Mouse (Mus musculus): Measurements from ENCODE around the gene Nomo1.
A peak's percentile ranks its signal among the peaks of the same experiment; 100 is the strongest.

Gene Nomo1

DNA sequence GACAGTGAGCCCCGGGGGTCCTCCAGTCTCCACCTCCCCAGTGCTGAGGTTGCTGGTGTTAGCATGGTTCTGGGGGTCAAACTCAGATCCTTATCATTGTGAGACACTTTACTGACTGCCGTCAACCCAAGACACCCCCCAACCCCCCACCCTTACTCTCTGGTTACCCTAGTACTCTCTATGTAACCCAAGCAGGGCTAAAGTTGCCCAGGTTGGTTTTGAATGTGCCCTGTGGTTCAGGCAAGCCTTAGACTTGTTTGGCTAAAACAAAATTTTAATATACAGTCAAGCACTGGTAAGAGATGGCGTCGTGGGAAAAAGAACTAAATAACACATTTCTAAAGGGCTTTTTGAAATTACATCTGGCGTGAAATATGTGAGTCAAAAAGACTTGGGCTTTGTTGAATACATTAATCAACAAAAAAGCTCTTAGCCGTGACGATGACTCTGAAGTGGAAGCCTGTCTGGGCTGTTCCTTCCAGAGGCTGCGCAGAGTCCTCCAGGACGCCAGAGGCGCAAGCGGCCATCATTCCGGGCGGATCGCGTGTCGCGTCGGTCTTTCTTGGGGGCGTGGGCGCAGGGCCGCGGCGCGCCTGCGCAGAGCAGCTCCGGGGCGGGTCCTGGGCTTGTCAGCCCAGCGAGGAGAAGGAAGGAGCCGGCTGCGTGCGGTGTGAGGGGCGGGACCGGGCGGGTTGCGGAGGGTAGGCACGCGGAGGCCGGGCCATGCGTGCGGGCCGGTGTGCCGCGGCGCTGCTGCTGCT, at the start of gene Nomo1:
Gene Nomo1 (plus strand): TSS at position 590 of the 761 bp plus-strand sequence.
- DNase-seq (ENCODE audit: low spot score in 2 of 2) = peak; percentile 90 to 94

DNA sequence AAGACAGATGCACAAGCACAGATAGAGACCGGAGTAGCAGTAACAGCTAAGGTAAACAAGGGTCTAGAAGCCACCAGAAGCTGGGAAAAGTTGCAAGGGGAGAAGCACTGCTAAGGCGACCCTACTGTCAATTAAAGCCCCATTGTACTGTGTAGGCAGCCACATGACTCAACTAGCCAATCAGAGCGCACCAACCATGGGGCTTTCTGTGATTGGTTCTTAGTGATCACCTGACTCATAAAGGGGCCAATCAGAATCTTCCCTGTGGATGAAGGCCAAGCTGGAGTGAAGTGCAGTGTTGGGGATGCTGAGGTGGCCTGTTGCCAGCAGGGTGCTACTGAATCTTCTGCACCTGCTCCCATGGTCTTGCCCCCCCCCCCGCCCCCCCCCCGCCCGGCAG, 46.6 kb upstream of the Nomo1 start:
- no peak for DNase-seq (ENCODE audit: low spot score in 2 of 2)

DNA sequence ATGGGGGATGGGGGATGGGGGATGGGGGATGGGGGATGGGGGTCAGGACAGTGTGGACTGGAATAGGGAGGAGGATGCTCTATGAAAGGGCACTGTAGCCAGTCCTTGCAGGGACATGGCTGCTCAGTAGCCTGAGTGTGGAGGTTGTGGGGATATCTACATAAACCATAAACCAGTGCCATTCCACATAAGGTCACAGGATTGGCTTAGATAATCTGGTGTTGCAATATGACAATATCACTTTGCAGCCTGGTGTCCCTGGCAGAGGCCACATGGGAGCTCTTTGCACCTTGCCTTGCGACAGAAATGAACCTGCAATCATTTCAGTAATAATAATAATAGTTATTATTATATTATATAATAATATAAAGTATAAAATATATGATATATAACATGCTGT, 45.2 kb upstream of the Nomo1 start:
- DNase-seq (ENCODE audit: low spot score in 2 of 2) = no peak

DNA sequence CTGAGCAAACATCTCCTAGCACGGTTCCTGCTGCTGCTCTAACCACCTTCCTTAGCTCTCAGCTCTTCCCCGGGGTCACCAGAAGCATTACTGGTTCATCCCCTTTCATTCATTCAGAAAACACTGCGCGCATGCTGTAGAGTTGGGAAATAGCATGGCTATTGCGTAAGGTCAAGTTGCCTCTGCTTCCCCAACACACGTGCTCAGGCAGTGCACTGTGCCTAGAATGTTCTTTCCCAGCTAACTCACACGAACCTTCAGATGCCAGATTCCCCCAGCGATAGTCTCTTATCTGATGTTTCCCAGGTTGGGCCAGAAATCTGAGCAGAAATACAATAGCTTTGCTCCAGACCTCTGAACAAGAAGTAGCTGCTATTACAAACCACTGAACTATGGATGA, 41.0 kb upstream of the Nomo1 start:
- no peak for DNase-seq (ENCODE audit: low spot score in 2 of 2)

DNA sequence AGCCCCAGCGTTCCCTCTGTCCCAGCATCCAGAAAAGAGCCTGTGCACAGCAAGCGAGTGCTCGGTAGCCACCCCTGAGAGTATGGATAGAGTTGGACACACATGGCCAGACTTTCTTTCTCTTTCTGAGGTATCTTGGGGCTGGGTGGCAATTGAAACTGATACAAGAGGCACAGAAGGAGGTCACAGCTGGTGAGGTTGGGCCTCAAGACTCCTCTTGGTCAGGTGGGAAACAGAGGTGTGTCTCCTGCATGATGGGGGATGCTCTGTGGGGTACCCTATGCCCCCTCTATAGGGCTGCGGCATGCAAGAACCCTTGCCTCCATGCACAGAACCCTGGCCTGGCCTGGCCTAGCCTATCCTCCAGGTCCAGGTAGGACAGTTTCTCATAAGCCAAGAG, 32.9 kb upstream of the Nomo1 start:
- no peak for DNase-seq (ENCODE audit: low spot score in 2 of 2)

DNA sequence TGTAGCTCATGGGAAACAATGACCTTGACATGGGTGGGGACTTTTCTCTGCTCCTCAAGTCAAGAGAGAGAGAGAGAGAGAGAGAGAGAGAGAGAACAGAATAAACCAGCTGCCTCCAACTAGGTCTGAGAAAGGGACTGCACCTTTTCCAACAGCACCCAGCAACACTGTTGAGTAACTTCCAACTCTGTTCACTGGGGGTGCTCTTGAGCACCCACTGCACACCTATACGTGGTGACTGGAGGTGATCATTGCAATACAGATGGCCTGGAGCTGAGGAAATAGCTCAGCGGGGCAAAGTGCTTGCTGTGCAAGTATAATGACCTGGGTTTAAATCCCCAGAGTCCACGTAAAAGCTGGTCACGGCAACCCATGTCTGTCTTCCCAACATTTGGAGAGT, 30.8 kb upstream of the Nomo1 start:
- no peak for DNase-seq (ENCODE audit: low spot score in 2 of 2)

DNA sequence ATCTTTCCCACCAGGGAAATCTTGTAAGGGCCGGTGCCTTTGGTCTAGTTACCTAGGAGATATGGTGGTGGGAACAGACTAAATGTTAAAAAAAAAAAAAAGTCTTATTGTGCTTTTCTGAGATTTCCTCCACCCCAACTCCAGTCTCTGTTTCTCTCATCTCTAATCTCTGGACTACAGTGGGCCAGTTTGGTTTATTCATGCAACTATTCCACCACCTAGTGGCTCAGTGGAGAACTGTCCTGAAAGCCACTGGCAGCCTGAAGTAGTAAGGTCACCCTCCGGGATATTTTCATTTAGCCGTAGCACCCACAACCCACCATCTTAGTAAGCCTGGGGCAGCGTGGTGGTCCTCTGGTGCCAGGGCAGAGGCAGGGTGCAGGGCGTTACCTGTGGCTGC, 23.9 kb upstream of the Nomo1 start:
- DNase-seq (ENCODE audit: low spot score in 2 of 2) = peak in 1 of 2 experiments; percentile 70

DNA sequence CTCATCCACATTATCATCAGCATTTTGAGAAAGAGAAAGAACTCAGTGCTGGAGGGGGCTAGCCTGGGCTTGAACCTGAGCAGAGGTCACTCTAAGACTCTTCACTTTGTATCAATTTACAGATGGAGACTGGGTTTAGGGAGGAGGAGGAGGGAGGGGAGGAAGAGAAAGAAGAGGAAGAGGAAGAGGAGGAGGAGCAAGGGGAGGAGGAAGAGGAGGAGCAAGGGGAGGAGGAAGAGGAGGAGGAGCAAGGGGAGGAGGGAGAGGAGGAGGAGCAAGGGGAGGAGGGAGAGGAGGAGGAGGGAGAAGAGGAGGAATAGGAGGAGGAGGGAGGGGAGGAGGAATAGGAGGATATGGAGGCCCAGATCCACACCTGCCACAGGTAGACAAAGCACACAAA, 21.4 kb upstream of the Nomo1 start:
- DNase-seq (ENCODE audit: low spot score in 2 of 2) = no peak

DNA sequence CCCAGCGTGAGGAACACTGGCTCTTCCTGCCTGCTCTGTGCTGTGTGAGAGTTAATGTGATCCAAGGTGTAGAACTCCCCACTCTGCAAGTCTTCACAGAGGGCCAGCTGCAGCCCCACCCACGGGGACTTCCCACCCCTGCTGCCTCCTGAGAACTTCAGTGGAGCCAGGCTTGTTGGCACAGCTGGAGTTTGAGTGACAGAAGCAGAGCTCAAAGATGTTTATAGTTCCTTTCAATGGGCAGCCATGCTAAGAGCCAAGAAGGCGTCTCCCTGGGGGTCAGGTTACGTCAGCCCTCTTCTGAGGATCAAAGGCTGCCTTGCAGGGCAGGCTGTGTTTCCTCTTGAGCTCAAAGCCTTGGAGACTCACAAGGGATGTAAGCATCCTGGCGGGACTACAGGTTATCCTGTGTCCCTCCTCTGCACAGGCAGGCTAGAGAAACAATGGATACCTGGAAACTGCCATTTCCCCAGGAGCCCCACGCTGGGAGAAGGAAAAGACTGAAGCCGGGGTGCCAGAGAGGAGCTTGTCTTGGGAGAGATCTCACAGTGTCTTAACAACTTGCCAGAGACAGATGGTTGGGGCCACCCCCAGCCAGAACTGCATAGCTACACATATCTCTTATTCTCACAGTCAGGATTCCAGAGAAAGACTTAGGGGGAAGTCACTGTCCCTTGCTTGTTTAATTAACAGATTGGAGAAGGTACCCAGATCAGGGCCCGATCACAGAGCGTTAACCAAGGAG, 20.1 kb upstream of the Nomo1 start:
- peak; percentile 46 to 52 for DNase-seq (ENCODE audit: low spot score in 2 of 2)

DNA sequence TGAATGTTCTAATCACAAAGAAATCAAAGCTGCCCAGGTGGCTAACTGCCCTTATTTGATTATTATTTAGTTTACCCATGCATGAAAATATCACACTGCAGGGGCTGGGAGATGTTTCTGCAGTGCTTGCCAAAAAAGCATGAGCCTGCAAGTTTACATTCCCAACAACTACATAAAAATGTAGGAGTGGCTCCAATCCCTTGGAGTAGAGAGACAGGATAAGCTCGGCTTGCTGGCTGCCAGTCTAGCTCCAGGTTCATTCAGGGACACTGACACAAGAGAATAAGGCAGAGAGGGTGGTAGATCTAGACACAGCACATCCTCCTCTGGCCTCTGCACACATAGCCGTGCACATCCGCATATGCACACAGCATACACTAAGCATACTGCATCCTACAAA, 13.9 kb upstream of the Nomo1 start:
- DNase-seq (ENCODE audit: low spot score in 2 of 2) = no peak

DNA sequence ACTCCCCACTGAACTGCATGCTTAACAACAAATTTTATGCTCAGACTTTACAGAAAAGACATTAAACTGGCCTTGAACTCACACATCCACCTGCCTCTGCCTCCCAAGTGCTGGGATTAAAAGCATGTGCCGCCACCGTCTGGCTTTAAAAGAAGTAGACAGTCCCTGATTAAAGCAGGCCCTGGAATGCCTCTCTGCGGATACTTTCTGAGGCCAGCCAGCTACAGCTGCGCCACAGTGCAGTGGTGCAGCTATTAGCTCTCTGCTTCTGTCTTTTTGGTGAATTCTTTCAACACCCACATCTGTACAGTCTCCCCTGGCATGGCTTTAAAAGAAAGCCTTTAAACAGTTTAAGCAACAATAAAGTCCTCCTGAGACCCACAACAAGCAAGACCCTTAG, 11.5 kb upstream of the Nomo1 start:
- no peak for DNase-seq (ENCODE audit: low spot score in 2 of 2)

DNA sequence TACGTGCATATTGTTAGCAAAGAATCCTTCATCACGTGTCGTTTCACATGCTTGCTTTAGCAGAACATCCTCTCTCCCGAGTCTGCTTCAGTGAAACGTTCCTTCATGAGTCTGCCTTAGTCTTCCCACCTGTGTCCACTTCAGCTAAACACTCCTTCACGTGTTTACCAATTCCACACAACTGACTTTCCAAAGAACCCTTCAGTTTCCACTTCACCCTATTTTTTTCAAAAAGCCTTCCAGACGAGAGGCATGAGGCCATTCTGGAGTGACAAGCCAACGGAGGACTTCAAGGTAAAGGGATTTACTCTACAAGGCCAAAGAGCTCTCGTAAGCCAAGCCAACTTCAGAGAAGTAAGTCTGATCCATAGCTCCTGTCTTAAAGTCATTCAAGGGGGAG, 8.1 kb upstream of the Nomo1 start:
- no peak for DNase-seq (ENCODE audit: low spot score in 2 of 2)

DNA sequence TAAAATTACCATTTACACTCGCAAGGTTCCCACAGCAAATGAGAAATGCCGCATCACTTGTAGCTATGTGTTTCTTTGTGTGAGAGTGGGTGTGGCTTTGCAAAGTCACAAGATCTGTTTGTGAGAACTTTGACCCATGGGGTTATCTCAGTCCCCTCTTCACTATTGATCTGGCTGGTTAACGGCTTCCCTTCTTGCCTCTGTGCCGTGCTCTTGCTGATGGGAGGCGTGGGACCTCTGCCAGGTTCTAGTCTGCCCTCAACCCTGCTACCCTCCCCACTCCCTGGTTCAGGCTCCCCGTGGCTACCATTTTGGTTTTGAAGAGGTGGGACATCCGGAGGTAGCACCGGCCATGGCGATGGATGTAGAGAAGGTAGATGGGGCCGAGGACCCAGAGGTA, 4.8 kb upstream of the Nomo1 start:
- no peak for DNase-seq (ENCODE audit: low spot score in 2 of 2)

DNA sequence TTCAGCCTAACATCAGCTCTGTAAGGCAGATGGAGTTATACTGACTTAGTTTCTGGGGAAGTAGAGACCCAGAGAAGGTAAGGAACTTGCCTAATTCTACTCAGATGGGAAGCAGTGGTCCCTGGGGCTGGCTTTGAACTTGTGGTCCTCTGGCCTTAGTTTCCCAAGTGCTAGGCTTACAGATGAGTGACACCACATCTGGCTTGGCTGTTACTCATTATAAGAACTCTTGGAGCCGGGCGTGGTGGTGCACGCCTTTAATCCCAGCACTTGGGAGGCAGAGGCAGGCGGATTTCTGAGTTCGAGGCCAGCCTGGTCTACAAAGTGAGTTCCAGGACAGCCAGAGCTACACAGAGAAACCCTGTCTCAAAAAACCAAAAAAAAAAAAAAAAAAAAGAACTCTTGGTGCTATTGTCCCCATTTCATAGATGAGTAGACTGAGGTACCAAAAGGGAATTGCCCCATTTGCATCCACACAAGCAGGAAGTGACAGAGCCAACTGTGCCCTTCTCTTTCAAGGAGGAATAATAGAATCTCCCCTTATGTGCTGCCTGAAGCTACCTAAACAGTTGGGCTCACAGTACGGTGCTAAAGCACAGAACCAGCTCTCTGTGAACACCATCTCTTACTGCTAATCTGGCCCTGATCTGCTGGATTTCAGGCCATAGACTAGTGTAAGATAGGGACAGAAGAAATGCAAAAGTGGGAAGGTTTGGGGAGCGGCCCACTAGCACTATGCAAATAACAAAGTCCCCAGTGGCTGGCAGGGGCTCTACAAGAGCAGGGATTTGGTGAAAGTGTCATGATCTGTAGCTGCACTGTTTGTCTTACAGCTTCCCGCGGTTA, 4.0 kb upstream of the Nomo1 start:
- DNase-seq (ENCODE audit: low spot score in 2 of 2) = no peak

DNA sequence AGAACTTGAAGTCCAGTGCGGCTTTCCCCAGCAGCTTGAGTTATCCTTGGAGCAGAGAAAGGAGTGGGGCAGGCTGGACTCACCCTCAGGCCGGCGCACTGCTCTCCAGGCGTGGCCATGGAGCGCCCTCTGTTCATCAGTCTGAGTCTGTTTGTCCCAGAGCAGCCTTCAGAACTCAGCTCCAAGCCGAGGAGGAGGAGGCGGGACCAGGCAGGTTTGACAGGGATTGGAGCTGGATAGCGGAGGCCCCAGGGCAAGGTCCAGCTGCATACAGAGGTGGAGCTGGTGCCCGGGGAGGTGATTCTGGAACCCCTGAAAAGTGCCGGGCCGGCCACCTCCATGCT, 3.4 kb upstream of the Nomo1 start, which contains the start of gene Abcc6:
Gene Abcc6 (minus strand): TSS at position 158 of the 344 bp plus-strand sequence.
- DNase-seq (ENCODE audit: low spot score in 2 of 2) = no peak

DNA sequence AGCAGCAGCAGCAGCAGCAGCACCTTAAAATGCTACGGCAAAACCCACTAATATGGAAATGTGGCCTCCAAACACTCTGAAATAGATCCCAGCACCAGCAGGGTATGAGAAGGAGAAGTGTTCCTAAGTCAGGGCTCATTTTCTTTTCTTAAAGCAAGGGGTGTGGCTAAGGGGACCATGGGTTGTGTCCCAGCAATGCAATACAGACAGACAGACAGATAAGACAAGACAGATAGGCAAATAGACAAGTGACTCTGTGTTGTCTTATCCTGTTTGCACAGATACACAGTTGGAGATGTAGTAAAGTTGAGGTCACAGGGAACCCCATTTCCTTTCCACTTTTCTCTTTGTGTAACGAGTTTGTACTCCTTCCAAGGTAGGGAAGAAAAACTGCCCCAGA, 2.4 kb upstream of the Nomo1 start:
- DNase-seq (ENCODE audit: low spot score in 2 of 2) = no peak

DNA sequence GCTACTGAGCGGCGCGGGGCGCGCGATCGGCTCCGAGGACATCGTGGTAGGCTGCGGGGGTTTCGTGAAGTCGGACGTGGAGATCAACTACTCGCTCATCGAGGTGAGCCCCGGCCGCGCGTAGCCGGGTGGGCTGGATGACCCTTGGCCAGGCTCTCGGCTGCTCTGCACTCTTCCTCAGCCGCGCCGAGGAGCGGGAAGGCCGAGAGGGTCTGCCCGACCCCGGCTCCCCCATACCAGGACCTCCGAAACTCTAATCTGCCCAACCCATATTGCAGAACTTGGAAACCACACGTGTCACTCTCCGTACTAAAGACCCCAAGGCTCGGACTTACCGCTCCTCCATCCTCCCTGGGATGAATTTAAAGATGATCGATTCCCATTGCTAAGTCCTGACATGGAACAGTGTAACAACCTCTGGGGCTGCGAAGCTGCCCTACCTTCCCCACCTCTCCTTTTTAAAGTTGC, 406 bp downstream of the Nomo1 start:
- no peak for DNase-seq (ENCODE audit: low spot score in 2 of 2)

DNA sequence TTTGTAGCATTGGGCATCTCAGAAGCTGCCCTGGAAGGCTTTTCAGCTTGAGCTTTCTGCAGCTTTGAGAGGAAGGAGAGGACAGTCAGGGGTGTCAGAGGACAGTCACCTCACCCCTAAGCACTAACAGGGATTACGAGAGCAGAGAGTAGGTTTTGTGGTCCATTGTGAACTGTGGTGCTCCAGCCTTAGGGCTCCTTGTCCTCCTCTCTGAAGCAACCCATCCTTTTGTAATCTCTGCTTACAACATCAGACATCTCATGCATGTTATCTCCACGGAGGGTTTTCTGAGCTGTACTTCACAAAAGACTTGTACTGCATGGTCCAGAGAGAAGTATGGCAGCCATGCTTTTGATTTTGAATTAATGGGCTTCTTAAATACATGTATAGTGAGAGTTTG, 1.5 kb downstream of the Nomo1 start:
- no peak for DNase-seq (ENCODE audit: low spot score in 2 of 2)

DNA sequence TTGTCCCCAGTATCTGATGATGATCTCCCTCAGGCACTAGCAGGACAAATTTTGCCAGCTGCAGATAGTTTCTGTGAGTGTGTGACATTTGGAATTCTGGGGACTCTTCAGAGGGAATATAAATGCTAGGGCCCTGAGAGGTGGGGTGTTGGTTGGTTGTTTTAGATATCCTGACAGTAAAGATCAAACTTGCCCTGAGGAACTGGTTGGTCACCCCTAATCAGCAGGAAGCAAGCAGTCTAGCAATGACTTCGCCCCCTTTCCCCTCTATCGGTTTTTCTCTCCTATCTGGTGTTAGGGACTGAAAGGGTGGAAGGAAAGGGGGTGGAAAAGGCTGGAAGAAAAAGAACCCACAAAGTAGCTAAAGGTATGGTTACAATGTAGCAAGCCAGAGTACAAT, 2.0 kb downstream of the Nomo1 start:
- no peak for DNase-seq (ENCODE audit: low spot score in 2 of 2)

DNA sequence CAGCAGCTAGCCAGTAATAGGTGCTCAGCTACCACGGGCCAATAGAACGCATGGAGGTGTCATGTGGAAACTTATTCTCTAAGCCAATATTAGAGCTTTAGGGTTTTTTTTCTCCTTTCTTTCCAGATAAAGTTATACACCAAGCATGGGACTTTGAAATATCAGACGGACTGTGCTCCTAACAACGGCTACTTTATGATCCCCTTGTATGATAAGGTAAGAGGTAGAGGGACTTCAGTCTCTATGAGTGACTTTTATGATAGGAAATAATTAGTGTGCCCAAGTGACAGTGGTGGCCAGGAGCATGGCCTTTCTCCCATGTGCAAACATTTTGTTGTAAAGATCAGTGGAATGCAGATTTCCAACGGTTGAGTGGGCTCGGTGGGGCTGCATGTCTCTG, 3.9 kb downstream of the Nomo1 start:
- no peak for DNase-seq (ENCODE audit: low spot score in 2 of 2)

DNA sequence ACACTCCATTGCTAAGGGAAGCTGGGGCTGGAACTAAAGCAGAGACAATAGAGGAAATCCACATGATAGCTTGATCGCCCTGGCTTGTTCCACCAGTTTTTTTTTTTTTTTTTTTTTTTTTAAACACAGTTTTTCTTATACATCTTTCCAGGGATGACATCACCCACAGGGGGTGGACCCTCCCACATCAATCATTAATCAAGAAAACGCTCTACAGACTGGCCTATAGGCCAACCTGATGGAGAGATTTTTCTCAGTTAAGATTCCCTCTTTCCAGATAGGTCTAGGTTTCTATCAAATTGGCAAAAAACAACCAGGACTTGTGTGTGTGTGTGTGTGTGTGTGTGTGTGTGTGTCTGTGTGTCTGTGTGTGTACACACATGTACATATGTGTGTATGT, 6.4 kb downstream of the Nomo1 start:
- no peak for DNase-seq (ENCODE audit: low spot score in 2 of 2)

DNA sequence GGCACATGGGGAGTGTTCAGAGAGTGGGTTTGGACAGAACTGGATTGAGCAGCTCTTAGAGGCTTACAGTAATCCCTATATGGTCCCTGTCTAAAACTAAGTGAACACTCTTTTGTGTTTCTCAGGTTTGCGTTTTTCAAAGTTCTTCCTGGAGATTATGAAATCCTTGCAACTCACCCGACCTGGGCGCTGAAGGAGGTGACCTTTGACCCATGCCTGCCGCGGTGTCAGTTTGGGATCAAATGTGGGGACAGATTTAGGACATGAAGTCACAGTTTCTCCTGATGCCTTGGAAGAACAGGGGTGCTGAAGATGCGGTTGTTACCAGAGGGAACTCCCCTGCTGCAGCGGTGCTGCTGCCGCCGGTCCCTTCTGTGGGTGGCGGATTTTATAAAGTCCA, 10.6 kb downstream of the Nomo1 start:
- DNase-seq (ENCODE audit: low spot score in 2 of 2) = no peak

All from frontal cortex, postnatal 10 days (tissue).